Mouse (Mus musculus) spleen, adult 2 months (tissue): ENCODE data around the gene Olfr455.

Source experiments
- CTCF ChIP-seq: fragments of 200-500 bp; IDR thresholded peaks from 2 replicates; pipeline ENCODE4 v1.5.1; 2011; ENCODE audit warnings: mild to moderate bottlenecking, inconsistent platforms; ENCODE audit not compliant: insufficient read depth, insufficient read length, insufficient replicate concordance; ENCODE audit errors: extremely low read depth
- POLR2A ChIP-seq: fragments of 200-500 bp; IDR thresholded peaks from 2 replicates; pipeline ENCODE4 v1.6.1; 2011; ENCODE audit warnings: low read depth, low read length, inconsistent platforms

DNA sequence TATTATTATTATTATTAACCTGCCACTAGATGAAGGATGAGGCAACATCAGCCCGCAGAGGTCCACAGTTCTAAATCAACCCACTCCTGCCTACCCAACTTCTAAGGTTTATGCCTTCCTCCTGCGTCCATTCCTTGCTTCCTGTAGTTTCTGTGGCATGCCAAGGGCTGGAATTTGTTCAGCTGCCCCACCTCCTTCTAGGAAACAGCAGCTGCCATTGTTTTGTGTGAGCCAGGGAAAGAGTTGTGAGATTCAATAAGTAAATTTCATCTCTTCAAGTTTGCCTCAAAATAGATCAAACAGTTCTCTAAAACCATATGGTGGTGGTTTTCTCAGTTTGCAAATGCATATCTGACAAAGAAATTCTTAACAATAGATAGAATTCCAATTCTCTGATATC, 20.8 kb upstream of the Olfr455 start:
- TF ChIP-seq CTCF (no peak), POLR2A (no peak)
